Mouse (Mus musculus) central nervous system, embryonic 14 days (tissue): ENCODE data around the gene Atp5b. TPM values are rescaled to one million over a fixed set of nuclear protein-coding genes. Genes with fewer than 3 reads are reported as not detected.

Experiments
- polyA plus RNA-seq: library from polyadenylated mRNA; depleted of rRNA; stranded (reverse); fragments of >200 nt; gene quantifications from 2 replicates; pipeline ENCODE4 v1.2.3, GENCODE M21; 2012; rRNA removed

The Atp5b gene
- 1,340 and 1,417 TPM in 2 replicates for polyA plus RNA-seq

GRCm38 (mm10) chr10:128082880-128083421 is at the start of gene Atp5b:
Atp5b (plus strand) TSS chr10:128083273.

GRCm38 (mm10) chr10:128058601-128059151 is 24.4 kb upstream of the Atp5b start, which contains the start of gene Ptges3:
Ptges3 (plus strand) TSS chr10:128058954.

DNA sequence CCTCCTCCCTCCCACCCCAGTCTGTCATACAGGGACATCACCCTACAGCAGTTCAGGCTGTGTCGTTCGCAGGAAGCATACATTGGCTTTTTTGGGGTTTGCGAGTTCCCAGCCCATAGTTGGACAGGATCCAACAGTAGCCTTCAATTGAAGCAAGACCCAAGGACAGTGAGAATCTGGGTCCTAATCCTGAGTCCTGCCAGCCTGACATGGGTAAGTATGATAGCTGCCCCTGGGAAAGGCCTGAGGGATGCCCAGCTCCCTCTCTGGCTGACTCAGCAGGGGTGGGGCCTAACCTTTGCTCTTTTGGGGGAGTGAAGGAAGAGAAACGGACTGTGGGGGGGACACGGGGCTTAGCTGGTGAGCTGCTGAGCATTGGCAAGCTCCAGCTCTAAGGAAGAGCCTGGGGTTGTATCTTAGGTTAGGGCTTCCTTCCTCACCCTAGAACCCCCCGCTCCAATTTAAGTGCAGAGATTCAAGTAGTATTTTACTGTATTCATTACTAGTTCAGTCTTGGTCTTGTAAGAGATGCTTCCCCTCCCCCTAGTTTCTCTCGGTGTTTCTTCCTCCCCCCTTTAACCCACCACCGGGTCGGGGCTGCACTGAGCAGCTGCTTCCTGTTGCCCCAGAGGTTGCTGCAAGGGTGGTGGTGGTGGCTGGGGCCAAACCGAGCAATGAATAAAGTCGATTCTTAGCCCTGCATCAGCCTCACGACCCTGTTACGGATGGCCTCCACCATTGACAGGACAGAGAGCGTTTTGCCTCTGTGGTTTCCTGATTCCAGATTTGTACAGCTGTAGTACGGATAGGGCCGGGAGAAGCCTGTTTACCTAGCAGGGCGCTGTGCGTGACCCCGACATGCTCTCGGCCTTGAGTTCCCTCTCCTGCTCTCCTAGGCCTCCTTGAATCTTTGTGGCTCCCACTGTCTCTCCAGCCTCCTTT is 8.8 kb downstream of the Atp5b start, which contains the start of gene Baz2a:
Gene Baz2a (plus strand): TSS at position 14 of the 942 bp plus-strand sequence.

Other genes starting within 250 kb of the Atp5b start
- gene Rdh19, start 233.3 kb upstream of the Atp5b start, polyA plus RNA-seq = not detected in 2 replicates
- not detected in 2 replicates for gene Rdh16f2, start 216.8 kb upstream of the Atp5b start, polyA plus RNA-seq
- gene Rdh7, start 194.5 kb upstream of the Atp5b start, polyA plus RNA-seq = not detected in 2 replicates
- not detected in 2 replicates for gene Sdr9c7, start 184.8 kb upstream of the Atp5b start, polyA plus RNA-seq
- gene Hsd17b6, start 75.7 kb upstream of the Atp5b start, polyA plus RNA-seq = not detected in 2 replicates
- 39.1 and 45.7 TPM in 2 replicates for gene Prim1, start 68.1 kb upstream of the Atp5b start, polyA plus RNA-seq
- gene Naca, start 47.7 kb upstream of the Atp5b start, polyA plus RNA-seq = 532 and 550 TPM in 2 replicates
- 77.7 and 83.0 TPM in 2 replicates for gene Ptges3, start 24.3 kb upstream of the Atp5b start, polyA plus RNA-seq
- gene Baz2a, start 8.3 kb downstream of the Atp5b start, polyA plus RNA-seq = 34.0 and 36.0 TPM in 2 replicates
- 28.0 and 39.8 TPM in 2 replicates for gene Rbms2, start 97.0 kb downstream of the Atp5b start, polyA plus RNA-seq
- gene Gls2, start 111.2 kb downstream of the Atp5b start, polyA plus RNA-seq = 3.6 and 4.0 TPM in 2 replicates
- 13.6 and 15.5 TPM in 2 replicates for gene Spryd4, start 128.5 kb downstream of the Atp5b start, polyA plus RNA-seq
- gene Mip, start 142.6 kb downstream of the Atp5b start, polyA plus RNA-seq = 0.23 and 0.26 TPM in 2 replicates
- gene Timeless, start 148.8 kb downstream of the Atp5b start, polyA plus RNA-seq = 18.3 and 20.5 TPM in 2 replicates
- gene Apon, start 170.8 kb downstream of the Atp5b start, polyA plus RNA-seq = 0.38 and 0.45 TPM in 2 replicates
- not detected in 2 replicates for gene Apof, start 185.4 kb downstream of the Atp5b start, polyA plus RNA-seq
- 30.6 and 34.3 TPM in 2 replicates for gene Stat2, start 187.3 kb downstream of the Atp5b start, polyA plus RNA-seq
- gene Il23a, start 215.5 kb downstream of the Atp5b start, polyA plus RNA-seq = 0.10 and 0.14 TPM in 2 replicates
- gene Pan2, start 220.1 kb downstream of the Atp5b start, polyA plus RNA-seq = 44.2 and 45.9 TPM in 2 replicates
- 110 and 127 TPM in 2 replicates for gene Cnpy2, start 239.2 kb downstream of the Atp5b start, polyA plus RNA-seq